Mouse (Mus musculus): ENCODE results near the gene Map10. TPM values are rescaled to one million over a fixed set of nuclear protein-coding genes. Genes with fewer than 3 reads are reported as not detected.

Map10 gene
- total and polyA plus RNA-seq, 3 experiments, result 1.3 to 6.7 (median 2.3) TPM

- Histone ChIP-seq H3K4me2 (ENCODE audit: insufficient read depth, low read depth, poor library complexity, severe bottlenecking) (peak overlapping the region; percentile 39; the same call in 1 of the 2 replicates), H3K4me1 (ENCODE audit: control insufficient read depth in 1 of 2, insufficient read depth in 2 of 2) (peaks cover 19 to 26% of the 10 kb centered on the region in 2 experiments), H3K4me3 (replicated peaks in 1 of 3; ENCODE audit: low read depth in 2 of 3, low read length in 2 of 3, poor library complexity in 1 of 3) (peak overlapping the region in 1 of 3 experiments; percentile 5), H3K9ac (ENCODE audit: insufficient read depth, low read depth) (no peak overlapping the region), H3K27me3 (replicated peaks) (no peaks in the 10 kb centered on the region), H3K27ac (ENCODE audit: insufficient read depth, low read depth) (0 out of 2 replicates have a peak overlapping the region, but pooled peaks have one; percentile 1), H3K9me3 (replicated peaks; ENCODE audit: low read length) (no peaks in the 10 kb centered on the region), H3K36me3 (replicated peaks in 1 of 2; ENCODE audit: control insufficient read depth in 1 of 2, insufficient read depth in 1 of 2, low read length in 1 of 2) (peaks cover 0 to 2% of the 10 kb centered on the region in 2 experiments), H3K79me2 (replicated peaks; ENCODE audit: control insufficient read depth, extremely low read depth, insufficient read depth, poor library complexity, severe bottlenecking) (no peaks in the 10 kb centered on the region)
- DNase-seq (ENCODE audit: extremely low read depth), result no peak
- in situ Hi-C loops (cut with MboI; ENCODE audit: low pct_ligation_motif_present, low pct_unique_long_range_greater_than_20kb, low sequenced_read_pairs) (no loop called here), dilution Hi-C loops (cut with MboI; ENCODE audit: extremely low pct_ligation_motif_present, extremely low pct_unique_long_range_greater_than_20kb, low sequenced_read_pairs) (no loop called here)
- no peak for TF ChIP-seq MAZ (IDR thresholded peaks at IDR 0.05; ENCODE audit: low read depth, low read length)
- TF ChIP-seq GABPA (IDR thresholded peaks at IDR 0.05; ENCODE audit: insufficient replicate concordance, low read depth, low read length), result no peak
- TF ChIP-seq POLR2AphosphoS2 (IDR thresholded peaks at IDR 0.05; ENCODE audit: low read depth, low read length), result no peak
- no peak for TF ChIP-seq JUND (conservative IDR thresholded peaks at IDR 0.05; ENCODE audit: low read depth, low read length)
- no peak for TF ChIP-seq PAX5 (IDR thresholded peaks at IDR 0.05; ENCODE audit: low read length)
- no peak for TF ChIP-seq RAD21 (IDR thresholded peaks at IDR 0.05; ENCODE audit: low read depth, low read length)
- TF ChIP-seq CHD1 (IDR thresholded peaks at IDR 0.05; ENCODE audit: low read depth, low read length), result no peak
- TF ChIP-seq ETS1 (conservative IDR thresholded peaks at IDR 0.05; ENCODE audit: low read depth, low read length), result no peak
- TF ChIP-seq CTCF (conservative IDR thresholded peaks at IDR 0.05 in 1 of 2, IDR thresholded peaks at IDR 0.05 in 1 of 2; ENCODE audit: low read depth in 2 of 2, low read length in 2 of 2), result no peak
- no peak for TF ChIP-seq MYC (IDR thresholded peaks at IDR 0.05; ENCODE audit: low read depth, low read length)
- no peak for TF ChIP-seq POLR2A (IDR thresholded peaks at IDR 0.05; ENCODE audit: low read depth, low read length)
- TF ChIP-seq NRF1 (IDR thresholded peaks at IDR 0.05; ENCODE audit: low read depth, low read length), result no peak
- no peak for TF ChIP-seq IRF4 (IDR thresholded peaks at IDR 0.05; ENCODE audit: low read depth, low read length)
- TF ChIP-seq CHD2 (IDR thresholded peaks at IDR 0.05; ENCODE audit: low read length), result no peak
- no peak for TF ChIP-seq SMC3 (IDR thresholded peaks at IDR 0.05; ENCODE audit: low read depth, low read length)
- no peak for TF ChIP-seq USF2 (conservative IDR thresholded peaks at IDR 0.05; ENCODE audit: low read depth, low read length)
- TF ChIP-seq TCF12 (IDR thresholded peaks at IDR 0.05; ENCODE audit: low read depth, low read length), result no peak
Measured at GRCm38 (mm10) chr8:125690961-125691360, 21.3 kb downstream of the Map10 start.

- no peaks in the 10 kb centered on the region for H3K27me3 ChIP-seq (replicated peaks)
- no peaks in the 10 kb centered on the region for H3K79me2 ChIP-seq (replicated peaks; ENCODE audit: control insufficient read depth, extremely low read depth, insufficient read depth, poor library complexity, severe bottlenecking)
- no peak overlapping the region for H3K9ac ChIP-seq (ENCODE audit: insufficient read depth, low read depth)
- no peak for DNase-seq (ENCODE audit: extremely low read depth)
- peaks cover 3% of the 10 kb centered on the region for H3K9me3 ChIP-seq (replicated peaks; ENCODE audit: low read length)
- TF ChIP-seq RAD21 (IDR thresholded peaks at IDR 0.05; ENCODE audit: low read depth, low read length) (no peak), SIN3A (IDR thresholded peaks at IDR 0.05; ENCODE audit: low read length) (no peak), NELFE (IDR thresholded peaks at IDR 0.05; ENCODE audit: low read depth, low read length) (no peak), E2F4 (IDR thresholded peaks at IDR 0.05; ENCODE audit: insufficient replicate concordance, low read depth, low read length) (no peak), MAX (IDR thresholded peaks at IDR 0.05; ENCODE audit: low read length) (no peak), ZMIZ1 (IDR thresholded peaks at IDR 0.05; ENCODE audit: low read depth, low read length) (no peak), CTCF (conservative IDR thresholded peaks at IDR 0.05 in 1 of 2, IDR thresholded peaks at IDR 0.05 in 1 of 2; ENCODE audit: low read depth in 2 of 2, low read length in 2 of 2) (no peak), MYC (IDR thresholded peaks at IDR 0.05; ENCODE audit: low read depth, low read length) (no peak), USF2 (conservative IDR thresholded peaks at IDR 0.05; ENCODE audit: low read depth, low read length) (no peak), ETS1 (conservative IDR thresholded peaks at IDR 0.05; ENCODE audit: low read depth, low read length) (no peak), ELF1 (IDR thresholded peaks at IDR 0.05; ENCODE audit: low read depth, low read length) (no peak), MEF2A (IDR thresholded peaks at IDR 0.05; ENCODE audit: borderline replicate concordance, low read depth, low read length) (no peak), ZNF384 (IDR thresholded peaks at IDR 0.05; ENCODE audit: low read depth, low read length) (no peak), NRF1 (IDR thresholded peaks at IDR 0.05; ENCODE audit: low read depth, low read length) (no peak)
- dilution Hi-C loops (cut with MboI; ENCODE audit: extremely low pct_ligation_motif_present, extremely low pct_unique_long_range_greater_than_20kb, low sequenced_read_pairs) (no loop called here), in situ Hi-C loops (cut with MboI; ENCODE audit: low pct_ligation_motif_present, low pct_unique_long_range_greater_than_20kb, low sequenced_read_pairs) (no loop called here)
- H3K4me3 ChIP-seq (replicated peaks in 1 of 3; ENCODE audit: low read depth in 2 of 3, low read length in 2 of 3, poor library complexity in 1 of 3), result no peak overlapping the region
- peaks cover 0 to 2% of the 10 kb centered on the region in 2 experiments for H3K36me3 ChIP-seq (replicated peaks in 1 of 2; ENCODE audit: control insufficient read depth in 1 of 2, insufficient read depth in 1 of 2, low read length in 1 of 2)
- peaks cover 23 to 26% of the 10 kb centered on the region in 2 experiments for H3K4me1 ChIP-seq (ENCODE audit: control insufficient read depth in 1 of 2, insufficient read depth in 2 of 2)
- no peak overlapping the region for H3K4me2 ChIP-seq (ENCODE audit: insufficient read depth, low read depth, poor library complexity, severe bottlenecking)
- no peak overlapping the region for H3K27ac ChIP-seq (ENCODE audit: insufficient read depth, low read depth)
Measured at GRCm38 (mm10) chr8:125692447-125692846, 22.8 kb downstream of the Map10 start.

Measured in CH12.LX (cell line).